Mouse (Mus musculus) lung, adult 2 months (tissue): ENCODE measurements at regions not wholly inside any gene's neighbourhood (a gene's known extent, or its start where the extent isn't known, plus 50 kb on each side); places are given as distances from the start of the nearest gene placed in this dataset.

Experiments
- CTCF ChIP-seq: fragments of 200-500 bp; IDR thresholded peaks from 2 replicates; pipeline ENCODE4 v1.5.1; 2011; ENCODE audit warnings: mild to moderate bottlenecking, low read length, control low read depth; ENCODE audit not compliant: insufficient read depth
- POLR2A ChIP-seq: fragments of 200-500 bp; IDR thresholded peaks from 2 replicates; pipeline ENCODE4 v1.6.1; 2011; ENCODE audit warnings: low read depth, mild to moderate bottlenecking, control low read depth, low read length, borderline replicate concordance; ENCODE audit errors: extremely low read depth

- TF ChIP-seq CTCF (no peak), POLR2A (no peak)
These were observed 1069.9 kb downstream of the Synb start for GRCm38 (mm10) chr14:68224152-68224551.
